Mouse (Mus musculus): Measurements from ENCODE around the gene Gm20388. TPM values are rescaled to one million over a fixed set of nuclear protein-coding genes. Genes with fewer than 3 reads are reported as not detected.
A peak's percentile ranks its signal among the peaks of the same experiment; 100 is the strongest.

Gene Gm20388
- polyA plus RNA-seq, 1 experiment from 2014 or later: not detected

- H3K36me3 ChIP-seq: no peaks in the 10 kb centered on the region
- peaks cover 29% of the 10 kb centered on the region for H3K4me1 ChIP-seq
- no peak for ATAC-seq (ENCODE audit: extremely low read depth, insufficient number of reproducible peaks, low FRiP score, low TSS enrichment)
- H3K9ac ChIP-seq: peak overlapping the region; percentile 75
- peak overlapping the region; percentile 53 for H3K27ac ChIP-seq (replicated peaks)
- peak overlapping the region; percentile 85 for H3K4me2 ChIP-seq
- H3K27me3 ChIP-seq (replicated peaks): peaks cover 99% of the 10 kb centered on the region
- H3K4me3 ChIP-seq: peak overlapping the region; percentile 69
- WGBS: 2% methylated on average over 57 of the region's 57 CpGs
- H3K9me3 ChIP-seq: no peaks in the 10 kb centered on the region
These were observed 1171.8 kb downstream of the Gm20388 start for GRCm38 (mm10) chr8:121082218-121083092.

GRCm38 (mm10) chr8:121083093-121083935 lies 1172.7 kb downstream of the Gm20388 start:
- no peaks in the 10 kb centered on the region for H3K36me3 ChIP-seq
- under 1% methylated on average over 89 of the region's 89 CpGs for WGBS
- H3K4me1 ChIP-seq: peaks cover 29% of the 10 kb centered on the region
- H3K4me2 ChIP-seq: peak overlapping the region; percentile 85
- peak overlapping the region; percentile 59 for H3K27ac ChIP-seq (replicated peaks)
- H3K27me3 ChIP-seq (replicated peaks): peaks cover 100% of the 10 kb centered on the region
- H3K4me3 ChIP-seq: peak overlapping the region; percentile 69
- H3K9me3 ChIP-seq: no peaks in the 10 kb centered on the region
- peak overlapping the region; percentile 75 for H3K9ac ChIP-seq
- 0 out of 2 replicates have a peak, but pooled peaks have one; percentile 17 for ATAC-seq (ENCODE audit: extremely low read depth, insufficient number of reproducible peaks, low FRiP score, low TSS enrichment)

GRCm38 (mm10) chr8:121083936-121084209 lies 1173.2 kb downstream of the Gm20388 start:
- ATAC-seq (ENCODE audit: extremely low read depth, insufficient number of reproducible peaks, low FRiP score, low TSS enrichment): no peak
- H3K36me3 ChIP-seq: no peaks in the 10 kb centered on the region
- 0% methylated on average over 11 of the region's 27 CpGs for WGBS
- peaks cover 100% of the 10 kb centered on the region for H3K27me3 ChIP-seq (replicated peaks)
- H3K4me2 ChIP-seq: peak overlapping the region; percentile 85
- peaks cover 29% of the 10 kb centered on the region for H3K4me1 ChIP-seq
- H3K27ac ChIP-seq (replicated peaks): peak overlapping the region; percentile 59; the same call in 1 of the 2 replicates
- H3K9me3 ChIP-seq: no peaks in the 10 kb centered on the region
- peak overlapping the region; percentile 69 for H3K4me3 ChIP-seq
- H3K9ac ChIP-seq: peak overlapping the region; percentile 75

- Histone ChIP-seq H3K27ac (replicated peaks) (peak within 1 kb of the TSS; percentile 59), H3K9me3 (no peaks in the 10 kb centered on the region), H3K4me2 (peak within 1 kb of the TSS; percentile 85), H3K4me1 (peaks cover 33% of the 10 kb centered on the region), H3K27me3 (replicated peaks) (peaks cover 100% of the 10 kb centered on the region), H3K9ac (peak within 1 kb of the TSS; percentile 75), H3K4me3 (peak within 1 kb of the TSS; percentile 69), H3K36me3 (no peaks in the 10 kb centered on the region)
- WGBS: under 1% methylated on average over 64 of the region's 83 CpGs
- ATAC-seq (ENCODE audit: extremely low read depth, insufficient number of reproducible peaks, low FRiP score, low TSS enrichment): no peak
These were observed 1173.7 kb downstream of the Gm20388 start, which contains the start of gene Foxf1 for GRCm38 (mm10) chr8:121084210-121084951. Gene Foxf1, plus strand, starts transcription at chr8:121084386.

- Histone ChIP-seq H3K27ac (replicated peaks) (no peak overlapping the region), H3K4me1 (peaks cover 36% of the 10 kb centered on the region), H3K27me3 (replicated peaks) (peaks cover 100% of the 10 kb centered on the region), H3K4me2 (peak overlapping the region; percentile 85), H3K36me3 (no peaks in the 10 kb centered on the region), H3K9me3 (no peaks in the 10 kb centered on the region), H3K4me3 (peak overlapping the region; percentile 69), H3K9ac (peak overlapping the region; percentile 75)
- 4% methylated on average over 30 of the region's 30 CpGs for WGBS
- ATAC-seq (ENCODE audit: extremely low read depth, insufficient number of reproducible peaks, low FRiP score, low TSS enrichment): no peak
These were observed 1174.4 kb downstream of the Gm20388 start for GRCm38 (mm10) chr8:121085011-121085410.

GRCm38 (mm10) chr8:121085561-121085960 lies 1174.9 kb downstream of the Gm20388 start:
- H3K4me1 ChIP-seq: peaks cover 36% of the 10 kb centered on the region
- no peak for ATAC-seq (ENCODE audit: extremely low read depth, insufficient number of reproducible peaks, low FRiP score, low TSS enrichment)
- 72% methylated on average over 3 of the region's 3 CpGs for WGBS
- no peaks in the 10 kb centered on the region for H3K36me3 ChIP-seq
- no peaks in the 10 kb centered on the region for H3K9me3 ChIP-seq
- H3K27me3 ChIP-seq (replicated peaks): peaks cover 100% of the 10 kb centered on the region
- H3K27ac ChIP-seq (replicated peaks): no peak overlapping the region
- H3K4me3 ChIP-seq: peak overlapping the region; percentile 69
- peak overlapping the region; percentile 75 for H3K9ac ChIP-seq
- peak overlapping the region; percentile 85 for H3K4me2 ChIP-seq

GRCm38 (mm10) chr8:121086004-121086900 lies 1175.6 kb downstream of the Gm20388 start:
- Histone ChIP-seq H3K4me2 (peak overlapping the region; percentile 85), H3K9ac (peak overlapping the region; percentile 75), H3K9me3 (no peaks in the 10 kb centered on the region), H3K27ac (replicated peaks) (no peak overlapping the region), H3K36me3 (no peaks in the 10 kb centered on the region), H3K4me3 (peak overlapping the region; percentile 69), H3K4me1 (peaks cover 31% of the 10 kb centered on the region), H3K27me3 (replicated peaks) (peaks cover 100% of the 10 kb centered on the region)
- no peak for ATAC-seq (ENCODE audit: extremely low read depth, insufficient number of reproducible peaks, low FRiP score, low TSS enrichment)
- WGBS: 27% methylated on average over 19 of the region's 19 CpGs

GRCm38 (mm10) chr8:121088281-121088680 lies 1177.6 kb downstream of the Gm20388 start:
- no peak for ATAC-seq (ENCODE audit: extremely low read depth, insufficient number of reproducible peaks, low FRiP score, low TSS enrichment)
- Histone ChIP-seq H3K27me3 (replicated peaks) (peaks cover 98% of the 10 kb centered on the region), H3K27ac (replicated peaks) (no peak overlapping the region), H3K36me3 (no peaks in the 10 kb centered on the region), H3K4me3 (peak overlapping the region; percentile 25; the same call in 1 of the 2 replicates), H3K4me2 (0 out of 2 replicates have a peak overlapping the region, but pooled peaks have one; percentile 4), H3K9me3 (no peaks in the 10 kb centered on the region), H3K9ac (no peak overlapping the region), H3K4me1 (peaks cover 23% of the 10 kb centered on the region)
- 9% methylated on average over 8 of the region's 8 CpGs for WGBS

GRCm38 (mm10) chr8:121088871-121089630 lies 1178.4 kb downstream of the Gm20388 start:
- H3K4me2 ChIP-seq: peak overlapping the region; percentile 39
- peaks cover 98% of the 10 kb centered on the region for H3K27me3 ChIP-seq (replicated peaks)
- H3K4me1 ChIP-seq: peaks cover 20% of the 10 kb centered on the region
- H3K36me3 ChIP-seq: no peaks in the 10 kb centered on the region
- peak overlapping the region; percentile 34; the same call in 1 of the 2 replicates for H3K9ac ChIP-seq
- ATAC-seq (ENCODE audit: extremely low read depth, insufficient number of reproducible peaks, low FRiP score, low TSS enrichment): no peak
- peak overlapping the region; percentile 25 for H3K4me3 ChIP-seq
- no peak overlapping the region for H3K27ac ChIP-seq (replicated peaks)
- 5% methylated on average over 40 of the region's 40 CpGs for WGBS
- no peaks in the 10 kb centered on the region for H3K9me3 ChIP-seq

Data from heart, embryonic 13.5 days (tissue).